Mouse (Mus musculus) layer of hippocampus, adult 8-10 months (tissue): ENCODE results near the gene Ptprn2. TPM values are rescaled to one million over a fixed set of nuclear protein-coding genes. Genes with fewer than 3 reads are reported as not detected.
"Not testable (repeated sequence)": the region's sequence is repeated elsewhere in the genome, so short reads cannot be mapped to it uniquely, and the experiment has no call there.

Experiments used
- DNase-seq, 2 experiments: peaks; one replicate each; pipeline ENCODE4 v3.0.0; 2022; ENCODE audit warnings: low spot score in 2 of 2
- total RNA-seq, 4 experiments: library from RNA; stranded (reverse); gene quantifications; 2 replicates each; pipeline ENCODE4 v1.2.4; 2022

Gene Ptprn2
- total RNA-seq, 4 experiments from 2014 or later, result 279 to 314 (median 303) TPM

GRCm38 (mm10) chr12:116513788-116514187, 28.3 kb downstream of the Ptprn2 start:
- DNase-seq, result not testable (repeated sequence)

DNA sequence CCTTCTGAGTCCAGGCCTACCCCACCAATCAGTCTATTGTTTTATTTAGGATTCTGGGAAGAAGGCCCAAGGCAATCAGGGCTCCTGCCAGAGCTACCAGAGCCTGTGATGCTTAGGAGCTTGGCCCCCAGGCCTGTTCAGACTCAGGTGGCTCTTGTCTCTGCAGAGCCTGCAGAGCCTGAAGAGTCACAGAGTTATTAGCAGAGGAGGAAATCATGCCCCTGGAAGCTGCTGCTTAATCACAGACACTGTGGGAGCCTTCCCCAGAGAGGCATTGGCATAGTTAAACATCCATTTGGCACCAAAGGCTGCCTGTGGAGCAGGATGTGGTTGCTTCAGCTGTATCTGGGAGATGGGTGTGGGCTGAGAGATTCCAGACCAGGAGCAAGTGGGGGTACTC, 30.3 kb downstream of the Ptprn2 start:
- DNase-seq, result peak; percentile 25 to 27

- no peak for DNase-seq
Observed at GRCm38 (mm10) chr12:116528861-116529260, 43.3 kb downstream of the Ptprn2 start.

- no peak for DNase-seq
Observed at GRCm38 (mm10) chr12:116533281-116533680, 47.8 kb downstream of the Ptprn2 start.

DNA sequence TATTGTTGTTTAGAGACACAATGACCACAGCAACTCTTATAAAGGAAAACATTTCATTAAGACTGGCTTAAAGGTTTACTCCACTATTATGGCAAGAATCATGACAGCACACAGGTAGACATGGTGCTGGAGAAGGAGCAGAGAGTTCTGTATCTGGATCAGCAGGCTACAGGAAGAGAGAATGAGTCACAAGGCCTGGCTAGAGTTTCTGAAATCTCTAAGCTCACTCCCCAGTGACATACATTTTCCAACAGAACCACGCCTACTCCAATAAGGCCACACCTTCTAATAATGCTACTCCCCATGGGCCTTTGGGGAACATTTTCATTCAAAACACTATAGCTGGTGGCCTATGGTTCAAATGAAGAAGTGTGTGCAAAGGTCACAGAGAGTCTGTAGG, 53.8 kb downstream of the Ptprn2 start:
- no peak for DNase-seq

GRCm38 (mm10) chr12:116540608-116541007, 55.1 kb downstream of the Ptprn2 start:
- DNase-seq, result no peak

- DNase-seq, result peak; percentile 35 to 70
Observed at GRCm38 (mm10) chr12:116550031-116550430, 64.5 kb downstream of the Ptprn2 start.

DNA sequence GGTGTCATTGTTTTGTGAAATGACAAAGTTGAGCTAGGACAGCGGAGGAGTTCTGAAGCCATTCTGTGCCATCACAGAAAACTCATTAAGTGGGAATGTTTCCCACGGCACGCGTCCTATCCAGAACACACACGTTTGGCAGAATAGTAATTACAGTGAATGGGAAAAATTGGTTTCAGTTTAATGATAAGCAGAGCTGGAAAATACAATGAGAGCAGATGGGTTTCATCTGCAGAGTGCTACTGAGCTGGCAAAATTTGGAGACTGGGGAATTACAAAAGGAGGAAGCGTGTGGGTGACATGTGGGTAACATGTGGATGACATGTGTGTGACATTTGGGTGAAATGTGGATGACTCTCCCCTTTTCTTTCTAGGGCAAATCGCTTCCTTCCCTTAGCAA, 66.0 kb downstream of the Ptprn2 start:
- no peak for DNase-seq

DNA sequence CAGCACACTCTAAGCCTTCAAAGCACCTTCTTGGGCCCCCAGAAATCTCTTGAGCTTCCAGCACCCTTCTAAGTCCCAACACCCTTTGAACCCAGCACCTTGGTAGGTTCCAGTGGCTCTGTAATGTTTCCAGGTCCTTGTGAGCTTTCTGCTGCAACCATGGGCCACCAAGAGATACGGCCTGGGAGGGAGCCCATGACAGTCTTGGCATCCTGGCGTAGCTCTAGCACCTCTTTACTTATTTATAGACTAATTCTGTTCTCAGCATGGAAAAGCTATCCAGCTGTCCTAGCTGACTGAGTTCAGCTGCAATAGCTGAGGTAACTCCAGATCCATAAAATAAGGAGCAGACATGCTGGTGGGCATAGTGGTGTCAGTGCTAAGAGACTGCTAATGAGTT, 66.8 kb downstream of the Ptprn2 start:
- DNase-seq, result no peak

GRCm38 (mm10) chr12:116553361-116553760, 67.8 kb downstream of the Ptprn2 start:
- DNase-seq, result no peak

- DNase-seq, result no peak
Observed at GRCm38 (mm10) chr12:116555964-116556363, 70.4 kb downstream of the Ptprn2 start.

DNA sequence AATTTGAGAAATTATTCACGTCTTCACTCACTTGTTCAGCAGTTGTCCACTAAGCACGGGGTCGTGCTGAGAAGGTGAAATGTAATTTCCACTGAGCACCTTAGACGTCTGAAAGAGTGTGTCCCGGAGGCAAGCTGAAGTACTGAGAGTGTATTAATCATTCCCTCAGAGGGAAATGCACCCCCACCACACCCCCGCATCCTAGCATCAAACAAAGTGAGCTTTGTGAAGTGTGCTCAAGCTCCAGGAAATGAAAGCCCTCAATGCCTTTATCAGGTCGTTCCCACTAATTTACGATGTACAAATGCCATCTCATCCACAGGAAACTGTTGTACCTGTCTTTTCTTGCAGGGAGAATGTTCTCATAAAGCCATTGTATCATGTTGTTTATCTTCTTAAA, 78.9 kb downstream of the Ptprn2 start:
- no peak for DNase-seq

- no peak for DNase-seq
Observed at GRCm38 (mm10) chr12:116566672-116567071, 81.2 kb downstream of the Ptprn2 start.

GRCm38 (mm10) chr12:116567170-116567569, 81.7 kb downstream of the Ptprn2 start:
- no peak for DNase-seq

GRCm38 (mm10) chr12:116569568-116569967, 84.0 kb downstream of the Ptprn2 start:
- no peak for DNase-seq

DNA sequence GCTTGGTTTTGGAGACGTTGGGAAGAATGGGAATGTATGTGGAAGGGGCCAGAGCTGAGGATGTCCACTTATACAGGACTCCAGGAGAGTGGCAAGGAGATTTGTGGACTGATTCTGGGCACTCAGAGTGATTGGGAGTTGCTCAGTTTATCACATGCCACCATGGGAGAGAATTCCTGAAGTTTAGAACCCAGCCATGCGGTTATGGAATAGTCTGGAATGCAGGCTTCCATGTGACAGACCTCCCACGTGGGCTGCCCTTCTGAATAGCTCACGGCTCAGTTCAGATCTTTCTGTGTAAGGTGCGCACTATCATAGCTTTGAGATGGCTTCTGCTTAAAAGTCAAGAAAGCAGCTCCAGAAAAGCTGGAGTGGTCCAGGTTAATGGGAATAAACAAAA, 88.6 kb downstream of the Ptprn2 start:
- DNase-seq, result no peak

DNA sequence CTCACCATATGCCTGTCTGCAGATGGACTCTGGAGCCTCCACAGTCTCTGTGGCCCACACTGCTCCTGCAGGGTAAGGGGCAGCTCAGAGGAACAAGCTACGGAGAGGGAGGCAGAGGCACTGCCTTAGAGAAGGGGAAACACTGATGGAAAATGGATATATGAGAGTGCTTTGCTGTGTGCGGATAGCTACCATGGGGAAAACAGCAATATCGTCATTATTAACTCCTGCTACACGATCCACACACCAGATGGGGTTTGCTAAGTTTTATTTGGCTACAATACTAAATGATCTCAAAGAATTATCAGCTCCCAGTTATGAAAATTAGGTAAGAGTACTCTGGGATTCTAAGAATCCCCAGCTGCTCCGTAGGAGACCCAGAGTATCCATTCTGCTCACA, 89.2 kb downstream of the Ptprn2 start:
- no peak for DNase-seq

DNA sequence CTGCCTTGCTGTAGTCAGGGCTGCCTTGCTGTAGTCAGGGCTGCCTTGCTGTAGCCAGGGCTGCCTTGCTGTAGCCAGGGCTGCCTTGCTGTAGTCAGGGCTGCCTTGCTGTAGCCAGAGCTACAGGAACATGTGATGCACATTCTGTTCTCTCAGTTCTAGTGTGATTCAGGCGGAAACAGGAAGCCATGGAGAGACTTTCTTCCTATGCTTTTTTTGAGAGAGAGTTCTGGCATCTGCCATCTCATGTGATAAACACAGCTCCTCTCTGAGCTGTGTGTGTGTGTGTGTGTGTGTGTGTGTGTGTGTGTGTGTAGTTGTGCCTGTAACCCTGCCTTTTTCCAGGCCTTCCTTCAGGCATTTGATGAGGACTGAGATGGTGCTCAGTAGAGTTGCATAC, 92.4 kb downstream of the Ptprn2 start:
- peak in 1 of 2 experiments; percentile 38 for DNase-seq

DNA sequence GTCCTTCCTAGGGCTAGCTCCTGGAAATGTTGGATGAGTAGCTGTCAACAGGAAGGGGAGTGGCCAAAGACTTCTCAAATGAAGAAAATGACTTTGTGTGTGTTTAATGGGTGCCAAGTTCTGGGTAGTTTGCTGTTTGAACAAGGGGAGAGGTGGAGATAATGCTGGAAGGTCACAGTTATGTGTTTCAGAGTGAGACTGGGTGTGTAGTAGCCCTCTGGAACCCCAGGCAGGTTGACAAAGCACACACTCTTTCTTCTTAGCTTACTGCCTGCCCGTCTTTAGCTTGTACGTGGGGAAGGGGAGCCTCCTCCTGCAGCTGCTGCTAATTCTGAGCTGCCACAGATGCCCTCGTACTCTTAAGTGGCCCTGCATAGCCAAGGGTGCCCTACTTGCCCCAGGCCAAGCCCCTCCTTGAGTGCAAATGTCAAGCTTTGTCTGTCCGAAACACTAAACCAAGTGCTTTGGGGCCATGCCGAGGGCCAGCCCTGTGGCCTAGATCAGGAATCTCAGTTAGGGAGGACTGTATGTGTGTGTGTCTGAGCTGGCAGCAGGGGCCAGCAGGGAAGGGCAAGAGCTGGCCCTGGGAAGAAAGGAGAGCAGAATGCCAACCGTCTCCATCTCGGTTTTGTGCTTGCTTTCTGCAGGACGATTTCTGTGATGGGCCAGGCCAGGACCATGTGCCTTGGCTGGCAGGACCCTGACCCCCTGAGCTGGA, 95.5 kb downstream of the Ptprn2 start:
- no peak for DNase-seq

DNA sequence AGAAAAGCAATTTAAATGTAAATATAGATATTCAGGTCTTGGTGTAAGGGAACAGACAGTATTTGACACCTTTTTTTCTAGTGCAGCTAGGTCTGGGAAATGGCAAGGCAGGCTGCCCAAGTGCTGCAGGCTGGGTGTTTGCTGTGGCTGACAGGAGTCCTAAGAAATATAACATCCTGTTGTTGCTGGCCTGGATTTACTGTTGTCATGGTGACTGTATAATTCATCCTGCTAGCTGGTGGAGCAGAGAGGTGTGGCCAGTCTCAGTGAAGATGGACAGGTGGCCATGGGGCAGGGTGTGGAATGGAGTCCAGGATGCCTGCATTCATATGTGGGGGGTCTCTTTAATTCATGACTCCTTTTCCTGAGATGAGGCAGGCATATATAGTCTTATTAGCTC, 96.3 kb downstream of the Ptprn2 start:
- DNase-seq, result no peak

GRCm38 (mm10) chr12:116582829-116583228, 97.3 kb downstream of the Ptprn2 start:
- no peak for DNase-seq

DNA sequence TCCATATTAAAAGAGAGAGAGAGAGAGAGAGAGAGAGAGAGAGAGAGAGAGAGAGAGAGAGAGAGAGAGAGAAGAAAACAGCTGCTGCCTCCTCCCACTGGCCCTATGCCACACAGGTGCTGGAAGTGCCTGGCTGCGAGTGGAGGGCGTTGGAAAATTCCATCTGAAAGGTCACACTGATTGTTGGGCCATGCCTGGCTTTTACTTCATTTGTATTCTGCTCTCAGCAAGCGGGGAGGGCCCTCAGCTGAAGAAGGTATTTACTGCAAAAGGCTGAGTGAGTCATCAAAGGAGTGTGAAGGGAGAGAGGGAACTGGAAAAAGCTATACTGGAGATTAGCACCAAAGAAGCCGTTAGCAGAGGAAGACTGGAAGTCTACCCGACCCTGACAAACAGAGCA, 99.5 kb downstream of the Ptprn2 start:
- peak in 1 of 2 experiments; percentile 43 for DNase-seq

DNA sequence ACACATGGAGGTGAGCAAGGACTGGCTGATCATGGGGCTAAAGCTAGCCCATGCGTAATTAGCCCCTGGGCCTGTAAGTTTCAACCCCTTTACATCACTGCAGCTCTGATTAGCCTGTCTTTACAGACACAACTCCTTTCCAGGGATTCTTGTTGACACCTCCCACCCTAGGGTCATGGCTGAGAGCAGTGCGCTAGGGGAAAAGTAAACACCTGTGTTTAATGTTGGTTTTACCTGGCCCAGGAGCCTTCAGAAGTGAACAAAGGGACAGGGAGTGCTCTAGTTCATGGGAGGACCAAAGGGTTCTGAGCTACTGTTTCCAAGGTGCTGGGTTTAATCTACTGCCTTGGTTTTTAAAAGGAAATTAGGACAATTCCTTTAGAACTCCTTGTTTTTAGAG, 100.6 kb downstream of the Ptprn2 start:
- DNase-seq, result no peak

DNA sequence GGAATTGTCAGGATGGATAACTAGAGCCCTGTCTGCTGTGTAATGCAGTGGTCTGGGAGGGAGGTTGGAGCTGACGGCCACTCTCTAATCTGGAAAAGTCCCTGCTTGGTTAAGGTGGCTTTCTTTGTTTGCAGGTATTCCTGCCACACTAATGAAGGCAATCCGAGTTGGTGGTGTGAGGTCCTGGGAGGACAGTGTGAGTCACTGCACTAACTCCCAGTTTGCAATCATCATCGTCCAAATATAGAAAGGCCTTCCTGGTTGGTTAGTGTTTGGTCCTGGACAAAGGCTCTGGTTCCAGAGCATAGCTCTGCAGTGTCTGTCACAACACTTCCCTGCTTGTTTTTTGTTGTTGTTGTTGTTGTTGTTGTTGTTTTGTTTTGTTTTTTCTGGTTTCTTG, 102.0 kb downstream of the Ptprn2 start:
- no peak for DNase-seq
